Mouse (Mus musculus) lung, postnatal 25 days (tissue): ENCODE measurements at regions not wholly inside any gene's neighbourhood (a gene's known extent, or its start where the extent isn't known, plus 50 kb on each side); places are given as distances from the start of the nearest gene placed in this dataset.

Experiments used
- DNase-seq: peaks from one replicate; pipeline ENCODE4 v3.0.0; 2022; ENCODE audit warnings: low spot score

GRCm38 (mm10) chr17:83137720-83138119, 77.4 kb upstream of the Pkdcc start:
- no peak for DNase-seq

DNA sequence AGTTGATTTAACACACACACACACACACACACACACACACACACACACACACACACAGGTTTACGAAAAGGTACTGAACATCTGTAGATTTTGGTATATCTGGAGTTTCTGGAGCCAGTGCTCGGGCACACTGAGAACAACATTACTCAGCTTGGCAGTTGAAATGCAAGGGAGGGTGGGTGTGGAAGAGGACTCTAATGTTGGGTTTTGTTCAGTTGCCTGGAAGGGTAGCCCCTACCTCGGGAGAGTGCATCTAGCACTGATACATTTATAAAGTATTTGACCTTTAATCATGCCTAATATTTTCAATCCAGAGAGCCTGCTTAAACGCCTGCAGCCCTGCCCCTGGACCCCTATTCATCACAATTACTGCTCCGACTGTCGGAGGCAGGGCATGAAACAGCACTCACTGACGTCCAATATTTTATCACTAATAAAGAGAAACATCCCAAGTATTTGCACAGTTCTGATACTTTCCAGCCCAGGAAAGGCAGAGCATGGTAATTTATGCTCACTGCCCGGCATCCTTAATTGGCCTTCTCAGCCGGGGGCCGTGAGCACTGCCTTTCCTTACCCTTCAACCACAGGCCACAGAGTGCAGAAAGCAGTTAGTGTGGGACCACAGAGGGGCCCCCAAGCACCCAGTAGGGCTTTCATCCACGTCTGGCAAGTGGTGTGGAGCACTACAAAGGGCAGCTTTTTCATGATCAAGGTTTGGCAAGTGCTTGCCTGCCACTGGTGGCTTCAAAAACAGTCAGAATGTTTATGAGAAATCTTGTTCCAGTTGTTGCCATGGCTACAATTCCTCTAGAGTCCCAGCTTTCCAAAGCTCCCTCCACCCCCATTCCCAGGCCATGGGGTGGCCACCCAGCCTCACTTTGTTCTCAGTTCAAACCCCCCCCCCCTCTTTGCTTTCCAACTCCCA, 76.3 kb upstream of the Pkdcc start:
- no peak for DNase-seq

- peak; percentile 65 for DNase-seq
These were observed 66.6 kb upstream of the Pkdcc start for GRCm38 (mm10) chr17:83148371-83148929.

DNA sequence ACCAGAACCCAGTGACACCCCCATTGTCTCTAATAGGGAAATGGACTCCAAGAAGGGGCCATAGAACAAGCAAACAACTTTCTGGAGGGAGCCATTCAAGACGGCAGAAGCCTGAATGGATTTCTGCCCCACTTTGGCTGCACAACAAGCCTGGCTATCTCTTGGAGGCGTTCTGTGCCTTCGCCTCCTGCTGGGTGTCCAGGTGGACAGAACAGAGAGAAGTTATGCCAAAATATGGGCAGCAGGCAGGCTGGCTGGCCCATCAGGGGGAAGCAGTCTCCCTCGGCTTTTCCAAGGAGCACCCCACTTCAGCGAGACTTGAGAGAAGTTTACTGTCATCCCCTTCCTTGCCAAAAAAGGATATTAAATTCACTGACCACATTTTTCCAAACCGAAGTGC, 65.8 kb upstream of the Pkdcc start:
- DNase-seq, result no peak

- DNase-seq, result no peak
These were observed 60.0 kb upstream of the Pkdcc start for GRCm38 (mm10) chr17:83155106-83155505.

DNA sequence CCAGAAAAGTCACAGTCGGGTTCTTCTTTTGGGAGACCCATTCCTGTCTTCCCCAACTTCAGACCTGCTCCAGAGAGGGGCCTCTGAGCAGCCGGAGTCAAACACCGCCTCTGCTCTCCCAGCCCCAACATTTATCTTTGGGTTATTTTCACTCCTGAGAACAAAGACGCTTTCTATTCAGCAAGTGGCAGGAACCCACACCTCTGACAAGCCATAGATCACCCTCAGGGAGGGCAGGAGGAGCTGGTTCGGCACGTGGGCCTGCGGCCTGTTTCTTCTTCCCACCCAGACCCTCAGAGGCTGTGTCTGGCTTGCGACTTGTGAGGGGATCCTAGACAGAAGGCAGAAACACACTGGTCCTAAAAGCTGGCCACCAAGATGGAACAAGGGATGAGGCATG, 58.4 kb upstream of the Pkdcc start:
- no peak for DNase-seq

- DNase-seq, result no peak
These were observed 57.0 kb upstream of the Pkdcc start for GRCm38 (mm10) chr17:83158053-83158452.

DNA sequence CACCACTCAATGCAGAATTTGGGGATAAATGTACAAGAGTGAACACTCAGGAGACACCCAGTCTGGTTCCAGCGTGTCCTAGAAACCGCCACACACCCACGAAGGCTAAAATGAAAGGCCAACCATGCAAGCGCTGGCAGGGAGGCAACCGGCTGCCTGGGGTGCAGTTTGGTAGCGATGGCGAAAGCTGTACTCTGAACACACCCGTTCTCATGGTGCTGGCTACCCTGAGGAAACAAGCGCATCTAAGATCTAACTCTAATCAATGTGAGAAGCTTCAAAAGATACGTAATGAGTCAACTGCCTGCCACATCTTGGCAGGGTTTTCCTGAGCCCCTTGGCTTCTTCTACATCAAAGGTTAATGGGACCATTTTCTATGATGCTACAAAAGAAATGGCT, 56.4 kb upstream of the Pkdcc start:
- no peak for DNase-seq

DNA sequence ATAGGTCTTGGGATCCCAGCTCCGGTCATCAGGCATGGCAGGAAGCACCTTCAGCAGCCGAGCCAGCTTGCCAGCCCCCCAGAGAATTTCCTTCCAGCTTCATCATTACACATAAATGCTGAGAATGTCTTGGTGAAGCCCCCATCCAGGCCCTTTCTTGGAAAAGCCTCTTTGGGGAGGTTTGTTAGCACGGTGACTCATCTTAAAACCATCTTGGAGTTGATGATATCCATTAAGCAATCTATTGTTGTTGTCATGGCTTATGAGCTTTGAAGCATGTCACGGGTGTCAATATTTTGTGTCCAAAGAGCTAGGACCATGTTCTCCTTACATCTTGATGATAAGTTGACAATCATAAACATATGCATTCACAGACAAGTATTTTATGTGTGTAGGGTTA, 55.5 kb upstream of the Pkdcc start:
- no peak for DNase-seq

DNA sequence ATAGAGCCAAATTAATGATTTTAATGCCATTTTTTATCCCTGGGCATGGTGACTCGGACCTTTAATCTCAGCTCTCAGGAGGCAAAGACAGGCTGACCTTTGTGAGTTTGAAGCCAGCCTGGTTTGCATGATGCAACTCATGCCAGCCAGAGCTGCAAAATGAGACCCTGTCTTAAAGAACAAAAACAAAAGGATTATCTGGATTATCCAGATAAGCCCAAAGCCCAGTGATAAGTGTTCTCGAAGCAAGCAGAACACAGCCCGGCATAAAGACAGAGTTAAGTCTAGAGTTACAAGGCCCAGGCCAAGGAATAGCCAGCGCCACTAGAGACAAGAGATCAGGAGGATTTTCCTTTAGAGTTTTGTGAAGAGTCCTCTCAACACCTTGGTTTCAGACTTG, 54.8 kb upstream of the Pkdcc start:
- DNase-seq, result no peak

DNA sequence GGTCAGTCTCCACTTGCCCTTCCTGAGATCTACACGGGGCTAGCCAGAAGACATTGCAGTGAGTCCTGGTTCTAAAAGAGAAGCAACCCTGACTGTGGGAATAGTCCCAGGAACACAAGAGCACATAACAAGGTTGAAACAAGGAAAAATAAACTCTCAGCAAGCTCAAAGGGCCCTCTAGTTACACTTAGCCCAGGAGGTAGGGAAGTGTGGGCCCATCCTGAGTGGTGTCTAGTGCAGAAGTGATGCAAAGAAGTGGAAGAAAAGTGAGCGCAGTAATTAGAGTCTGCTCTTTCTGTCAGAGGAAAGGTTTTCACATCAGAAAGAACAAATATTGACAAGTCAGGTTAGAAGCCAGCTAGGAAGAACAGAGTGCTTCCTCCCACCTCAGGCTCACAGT, 53.4 kb upstream of the Pkdcc start:
- peak; percentile 20 for DNase-seq

DNA sequence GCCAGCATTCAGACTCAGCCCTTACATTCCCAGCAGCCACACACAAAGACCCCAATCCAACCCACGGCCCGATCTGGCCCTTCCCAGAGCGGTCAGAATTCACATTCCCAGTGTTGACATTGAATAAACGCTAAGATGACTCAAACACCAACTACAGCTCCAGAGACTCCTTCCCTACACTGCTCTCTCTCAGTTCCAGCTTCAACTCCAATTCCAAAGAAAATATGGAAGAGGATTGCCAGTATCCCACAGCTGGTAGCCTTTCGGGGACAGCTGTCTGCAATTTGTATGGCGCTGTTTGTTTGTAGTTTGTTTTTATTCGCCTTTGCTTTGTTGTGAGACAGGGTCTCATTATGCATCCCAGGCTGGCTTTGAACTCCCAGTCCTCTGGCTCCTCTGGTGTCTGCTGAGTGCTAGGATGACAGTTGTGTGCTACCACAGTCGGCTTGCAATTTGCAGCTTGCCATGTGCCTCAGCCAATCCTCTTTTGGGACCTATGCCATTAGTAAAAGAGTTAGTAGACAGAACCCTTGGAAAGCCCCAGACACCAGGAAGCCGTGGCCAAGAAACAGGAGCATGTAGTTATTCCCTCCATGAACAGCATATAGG, 51.0 kb upstream of the Pkdcc start:
- no peak for DNase-seq

DNA sequence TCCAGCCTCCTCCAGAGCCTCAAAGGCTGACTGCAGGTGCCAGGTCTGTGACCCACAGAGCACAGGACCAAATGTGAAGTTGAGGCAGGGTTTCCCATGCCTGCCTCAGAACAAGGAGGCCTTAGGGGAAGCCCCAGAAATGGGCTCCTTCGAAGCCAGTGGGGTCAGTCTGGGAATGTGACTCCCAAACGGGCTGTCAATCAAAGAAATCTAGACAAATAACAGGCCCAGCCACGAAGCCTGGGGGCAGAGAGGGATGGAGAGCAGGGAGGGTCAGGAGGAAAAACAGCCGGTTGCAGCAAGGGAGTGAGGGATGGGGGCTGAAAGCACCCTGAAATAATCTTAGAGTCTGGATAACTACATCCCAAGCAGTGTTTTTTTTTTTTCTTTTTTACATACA, 50.4 kb upstream of the Pkdcc start:
- no peak for DNase-seq

DNA sequence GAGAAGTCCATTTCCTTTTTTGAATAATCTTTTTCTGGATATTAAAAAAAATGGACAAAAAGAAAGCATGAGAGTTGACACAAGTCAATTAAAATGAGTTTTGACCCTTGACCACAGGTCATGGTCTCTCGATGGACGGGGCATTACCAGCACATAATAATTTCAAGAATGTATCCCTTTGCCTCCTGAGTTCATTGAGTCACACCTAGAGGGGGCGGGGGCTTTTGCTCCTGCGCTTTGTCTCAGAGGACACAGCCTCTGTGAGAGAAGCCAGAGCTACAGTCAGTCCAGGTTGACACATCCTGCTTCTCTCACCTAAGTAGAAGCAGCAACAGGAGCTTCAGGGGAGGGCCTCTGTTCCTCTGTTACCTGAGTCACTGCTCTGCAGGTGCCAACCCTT, 50.0 kb upstream of the Pkdcc start:
- no peak for DNase-seq
